Mouse (Mus musculus) mouse embryonic stem cell (cell line): ENCODE measurements at regions not wholly inside any gene's neighbourhood (a gene's known extent, or its start where the extent isn't known, plus 50 kb on each side); places are given as distances from the start of the nearest gene placed in this dataset.

Experiments used
- in situ Hi-C, 2 experiments: fragments of 300-500 bp; cut with MboI; formaldehyde crosslinking; loops; 1 replicate in 1 of 2; 3 replicates in 1 of 2; pipeline ENCODE4 v1.14.3; 2019 to 2020; ENCODE audit warnings: low sequenced_read_pairs in 2 of 2, low pct_unique_long_range_greater_than_20kb in 1 of 2, mixed read lengths in 1 of 2; ENCODE audit not compliant: unreplicated experiment in 1 of 2

DNA sequence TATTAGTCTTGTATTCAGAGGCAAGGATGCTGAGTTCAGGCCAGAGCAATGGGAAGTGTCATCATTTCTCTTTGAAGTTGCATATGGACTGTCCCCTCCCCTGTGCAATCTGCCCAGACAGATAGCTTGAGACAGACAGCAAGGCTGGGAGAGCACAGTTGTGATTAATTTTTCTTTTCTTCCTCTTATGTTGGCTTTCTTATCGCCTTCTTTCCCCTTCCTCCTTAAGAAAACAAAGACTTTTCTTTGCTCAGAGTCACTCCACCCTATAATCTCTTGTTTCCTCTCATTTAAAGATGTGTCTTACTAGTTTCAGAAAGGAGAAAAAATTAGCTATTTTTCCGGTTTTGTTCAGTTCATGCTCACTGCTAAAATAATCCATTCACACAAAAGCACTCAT lies 157.0 kb downstream of the Trib2 start:
- in situ Hi-C loops = no loop called here

DNA sequence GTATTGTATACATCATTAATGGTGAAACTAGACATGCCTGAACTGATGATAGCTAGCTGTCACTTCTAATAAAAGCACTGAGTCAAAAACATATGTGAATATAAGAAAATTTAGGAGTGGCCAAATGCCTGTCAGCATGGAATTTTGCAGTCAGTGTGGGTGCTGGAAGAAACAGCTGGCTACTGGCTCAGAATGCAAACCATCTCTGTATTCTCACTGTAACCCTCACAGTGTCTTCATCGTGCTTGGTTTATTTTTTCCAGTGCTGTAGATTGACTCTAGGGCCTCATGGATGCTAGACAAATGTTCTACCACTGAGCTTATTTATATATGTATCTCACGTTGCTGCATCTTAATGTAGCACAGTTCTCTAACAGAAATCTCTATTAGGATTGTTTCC lies 157.4 kb downstream of the Trib2 start:
- in situ Hi-C loops = no loop called here

DNA sequence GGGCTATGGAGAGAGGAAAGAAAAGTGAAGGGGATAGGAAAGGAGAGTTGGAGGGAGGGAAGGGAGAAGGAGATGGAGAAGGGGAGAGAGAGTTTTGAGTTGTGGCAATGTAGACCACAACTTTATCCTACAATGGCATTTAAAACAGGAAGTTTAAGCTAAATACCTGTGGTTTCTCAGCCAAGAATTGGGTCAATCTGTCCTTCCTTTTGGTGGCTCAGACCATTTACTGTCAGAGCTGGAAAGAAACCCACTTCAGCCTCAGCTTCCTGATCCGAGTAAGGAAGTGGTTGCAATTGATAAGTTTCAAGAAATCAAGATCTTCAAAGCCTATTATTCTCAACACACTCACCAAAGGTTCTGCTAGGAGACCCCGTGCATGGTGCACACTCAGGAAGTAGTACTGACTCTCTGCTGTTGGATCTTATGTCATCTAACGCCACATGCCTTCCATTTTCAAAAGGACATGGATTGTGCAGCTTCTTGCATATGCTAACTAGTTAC lies 158.9 kb downstream of the Trib2 start:
- in situ Hi-C loops = no loop called here

DNA sequence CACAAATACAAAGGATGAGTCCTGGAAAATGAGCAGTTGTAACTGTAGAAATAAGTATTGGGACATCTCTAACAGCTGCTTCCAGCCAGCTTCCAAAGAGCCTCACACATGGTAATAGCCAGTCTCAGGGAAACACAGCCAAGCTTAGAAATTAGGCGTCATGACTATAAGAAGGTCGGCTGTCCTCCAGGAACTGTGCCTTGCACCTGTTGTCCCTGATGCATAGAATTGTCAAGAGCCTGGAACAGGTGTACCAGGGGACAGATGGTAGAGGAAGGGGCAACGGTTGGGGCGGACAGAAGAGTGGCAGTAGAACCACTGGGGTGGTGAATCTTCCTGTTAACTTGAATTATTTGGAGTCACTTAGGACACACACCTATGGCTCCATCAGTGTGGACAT lies 162.1 kb downstream of the Trib2 start:
- in situ Hi-C loops = no loop called here

DNA sequence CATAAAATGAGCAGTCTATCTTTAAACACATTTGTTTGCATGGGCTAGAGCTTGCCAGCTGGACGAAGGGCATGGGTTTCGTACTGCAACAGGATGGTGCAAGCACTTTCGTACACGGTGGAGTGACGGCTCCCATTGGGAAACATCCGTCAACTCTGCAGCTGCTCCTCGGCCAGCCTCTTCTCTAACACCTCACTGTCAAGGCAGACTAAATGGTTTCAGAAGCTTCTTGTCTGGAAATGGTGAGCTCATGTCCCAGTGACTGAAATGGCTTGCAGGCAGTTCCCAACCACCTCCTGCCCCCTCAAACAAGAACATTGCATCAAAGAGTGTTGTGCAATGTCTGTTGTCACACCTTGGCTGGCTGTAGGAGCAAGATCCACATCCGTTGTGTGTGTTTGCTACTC lies 163.4 kb downstream of the Trib2 start:
- in situ Hi-C loops = no loop called here

DNA sequence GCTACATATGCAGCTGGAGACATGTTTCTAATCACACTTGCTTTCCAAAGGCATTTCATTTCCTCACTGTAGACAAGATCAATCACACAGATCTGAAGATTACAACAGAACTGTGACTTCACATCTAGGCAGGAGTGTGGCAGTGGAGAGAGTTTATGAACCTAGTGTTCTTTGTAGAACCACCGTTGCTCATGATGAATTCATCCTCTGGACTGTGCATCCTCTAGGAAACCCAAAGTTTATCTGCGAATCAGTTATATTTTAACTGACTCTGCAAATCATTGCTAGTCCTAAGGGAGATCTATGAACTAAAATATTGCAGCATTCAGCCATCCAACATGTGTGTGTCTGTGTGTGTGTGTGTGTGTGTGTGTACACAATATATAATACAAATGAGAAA lies 165.4 kb downstream of the Trib2 start:
- in situ Hi-C loops = no loop called here

DNA sequence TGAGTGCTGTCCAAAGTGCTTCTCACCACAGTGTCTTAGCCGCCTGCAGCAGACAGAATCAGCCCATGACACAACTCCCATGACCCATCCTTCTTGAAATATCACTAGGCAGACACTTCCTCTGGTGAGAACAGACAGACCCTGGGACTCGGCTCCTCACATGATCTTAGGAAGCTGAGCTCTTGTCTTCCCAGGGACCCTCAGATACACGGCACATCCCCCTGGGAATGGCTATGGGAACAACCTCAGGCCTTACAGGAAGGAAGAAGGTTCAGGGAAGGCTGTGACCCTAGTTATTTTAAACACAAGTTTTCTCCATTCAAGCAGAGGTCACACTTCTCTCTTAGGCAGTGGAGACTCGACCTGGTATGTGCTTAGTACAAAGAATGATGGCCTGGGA lies 166.8 kb downstream of the Trib2 start:
- in situ Hi-C loops = no loop called here

DNA sequence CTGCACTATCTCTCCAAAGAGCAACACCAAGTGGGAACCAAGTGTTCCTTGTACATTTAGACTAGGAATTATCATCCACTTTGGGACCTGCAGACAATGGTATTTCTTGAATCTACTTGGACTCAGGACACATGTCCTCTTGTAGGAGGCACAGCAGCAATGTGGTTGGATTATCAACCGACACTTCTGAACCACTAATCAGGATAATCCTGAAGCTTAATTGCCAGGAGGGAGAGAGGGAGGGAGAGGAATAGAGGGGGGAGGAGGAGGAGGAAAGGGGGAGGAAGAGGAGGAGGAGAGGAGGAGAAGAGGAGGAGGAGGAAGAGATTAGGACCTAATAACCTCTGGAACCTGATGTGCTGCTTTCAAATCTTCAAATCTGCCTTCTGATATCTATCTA lies 167.5 kb downstream of the Trib2 start:
- in situ Hi-C loops = no loop called here

DNA sequence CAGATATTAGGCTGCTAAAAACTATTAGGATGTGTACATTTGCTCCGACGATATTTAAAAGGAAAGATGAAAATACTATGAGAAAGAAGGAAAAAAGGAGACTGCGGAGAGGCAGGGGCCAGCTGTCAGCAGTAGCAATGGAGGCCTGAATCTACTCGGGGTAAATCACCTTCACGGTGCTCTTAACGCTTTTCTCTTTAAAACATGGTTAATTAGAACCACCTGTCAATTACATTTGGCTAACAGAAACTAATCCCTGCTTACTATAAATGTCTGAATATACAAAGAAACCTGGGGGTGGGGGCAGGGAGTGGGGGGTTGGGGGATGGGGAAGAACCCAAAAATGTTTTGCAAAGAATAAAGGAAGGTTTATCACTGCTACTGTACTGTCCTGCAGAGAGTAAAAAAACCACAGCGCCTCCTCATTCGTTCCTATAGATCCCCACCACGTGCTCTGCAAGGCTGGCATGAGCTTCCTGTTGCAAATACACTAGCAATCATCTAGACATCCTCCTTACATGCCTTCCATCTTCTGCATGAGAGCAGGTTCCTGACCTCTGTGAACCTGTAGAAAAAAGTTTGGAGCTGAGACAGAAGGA lies 172.5 kb downstream of the Trib2 start:
- in situ Hi-C loops = no loop called here

DNA sequence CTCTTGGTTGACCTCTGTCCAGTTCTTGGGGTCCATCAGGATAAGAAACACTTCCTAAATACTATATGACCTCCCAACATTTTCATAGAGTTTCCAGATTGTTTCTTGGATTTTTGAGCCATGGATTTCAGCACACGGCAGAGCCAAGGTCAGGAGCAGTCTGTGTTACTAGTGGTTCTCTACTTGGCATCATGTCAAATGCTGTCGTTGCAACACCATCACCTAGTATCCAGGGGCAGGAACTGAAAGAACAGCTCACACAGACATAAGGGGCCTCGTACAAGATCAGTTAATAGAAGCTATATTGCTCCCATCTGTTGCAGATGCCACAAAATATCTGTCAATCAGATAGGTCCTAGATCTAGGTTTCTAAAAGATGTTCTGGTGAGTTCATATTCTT lies 173.1 kb downstream of the Trib2 start:
- in situ Hi-C loops = no loop called here

DNA sequence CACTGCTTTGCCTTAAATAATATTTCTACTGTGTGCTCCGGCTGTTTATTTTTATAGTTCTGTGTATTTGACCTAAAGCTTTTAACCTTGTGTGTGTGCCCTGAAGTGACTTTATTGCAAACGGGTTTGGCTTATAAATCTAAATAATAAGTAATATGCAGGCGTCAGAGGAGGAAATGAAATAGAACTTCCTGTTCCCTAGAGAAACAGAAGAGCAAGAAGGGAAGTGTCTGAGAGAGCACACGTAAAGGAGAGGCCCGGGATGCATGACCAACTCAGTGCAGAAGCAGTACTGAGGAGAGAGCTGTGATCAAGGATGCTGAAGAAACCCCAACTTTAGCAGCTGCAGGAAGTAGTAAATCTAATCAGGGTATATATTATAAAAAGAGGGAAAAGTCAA lies 176.4 kb downstream of the Trib2 start:
- in situ Hi-C loops = no loop called here

DNA sequence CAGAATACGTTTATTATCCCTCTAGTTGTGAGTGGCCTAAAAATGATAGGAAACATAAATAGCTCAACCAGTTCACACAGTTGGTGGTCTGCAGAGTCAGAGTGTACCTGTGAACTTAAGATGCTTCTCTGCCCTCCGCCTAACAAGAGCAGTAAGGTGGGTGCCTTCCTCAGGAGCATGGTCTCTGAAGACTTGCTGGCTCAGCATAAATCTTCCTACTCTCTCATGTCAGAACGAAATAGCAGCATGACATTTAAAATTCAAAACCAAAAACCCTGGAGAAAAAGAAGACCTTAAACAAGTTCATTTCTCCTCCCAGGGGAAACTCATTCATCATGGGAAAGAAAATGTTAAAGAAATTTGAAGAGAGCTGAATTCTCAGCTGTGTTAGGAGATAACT lies 186.8 kb downstream of the Trib2 start:
- in situ Hi-C loops = no loop called here

DNA sequence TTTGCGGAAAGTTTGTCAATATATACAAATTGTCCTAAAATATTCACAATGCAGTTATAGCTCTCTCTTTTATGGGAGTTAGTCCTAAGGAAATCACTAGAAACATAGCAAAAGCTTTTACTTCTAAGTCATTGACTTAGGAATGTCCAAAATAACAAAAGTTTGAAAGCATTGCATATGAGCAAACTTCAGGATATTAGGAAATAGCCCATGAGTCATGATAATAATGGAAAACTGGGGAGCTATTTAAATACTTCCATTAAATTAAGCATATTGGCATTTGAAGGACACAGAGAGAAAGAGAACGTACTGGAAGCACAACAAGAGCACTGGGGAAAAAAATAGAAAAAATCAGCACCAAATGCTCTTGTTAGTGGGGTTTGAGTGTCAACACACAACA lies 197.2 kb downstream of the Trib2 start:
- in situ Hi-C loops = no loop called here

DNA sequence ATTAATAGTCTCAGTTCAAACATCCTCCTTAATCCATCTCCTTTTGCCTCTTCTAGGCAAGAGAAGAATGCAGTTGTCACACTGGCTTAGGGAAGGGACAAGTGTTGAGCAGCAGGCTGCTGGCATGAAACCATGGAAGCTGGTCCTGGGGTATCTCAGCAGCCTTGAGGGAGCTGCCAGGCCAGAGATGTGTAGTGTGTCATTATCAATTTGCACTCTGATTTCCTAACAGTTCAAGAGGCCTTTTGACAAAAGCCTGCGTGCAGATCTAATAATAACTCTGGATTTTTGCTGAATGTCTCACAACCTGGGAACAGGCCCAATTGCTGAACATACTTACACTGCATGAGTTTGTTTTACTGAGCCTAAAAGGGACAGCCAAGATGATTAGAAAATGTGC lies 199.4 kb downstream of the Trib2 start:
- in situ Hi-C loops = no loop called here

DNA sequence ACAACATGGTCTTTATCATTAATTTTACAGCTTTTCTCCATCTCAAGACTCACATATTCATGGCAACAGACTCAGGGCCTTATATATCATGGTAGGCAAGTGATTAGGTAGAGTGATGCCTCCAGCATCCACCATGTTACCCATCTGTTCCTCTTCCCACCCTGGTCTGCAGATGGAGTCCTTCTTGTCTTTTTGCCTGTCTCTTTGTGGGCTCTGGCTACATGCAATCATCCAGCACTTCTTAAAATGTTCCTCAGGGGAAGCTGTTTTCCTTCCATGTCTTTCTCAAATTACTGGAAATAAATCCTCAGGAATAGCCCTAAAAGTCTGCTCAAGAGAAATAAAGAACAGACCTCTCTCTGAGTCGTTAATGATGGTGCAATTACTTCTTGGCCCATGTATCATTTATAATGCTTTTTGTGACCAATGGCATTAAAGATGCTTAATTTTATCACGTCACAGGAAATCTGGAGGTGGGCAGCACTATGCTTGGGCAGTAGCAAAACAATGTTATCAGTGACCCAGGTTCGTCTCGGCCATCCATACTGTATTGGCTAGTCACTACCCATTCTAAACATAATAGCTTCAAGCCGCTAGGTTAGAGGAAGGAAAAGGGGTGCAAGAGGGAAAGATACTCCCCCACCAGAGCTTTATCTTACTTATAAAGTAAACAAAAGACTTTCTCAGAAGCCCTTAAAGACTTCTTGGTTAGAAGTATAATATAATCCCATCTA lies 204.7 kb downstream of the Trib2 start:
- in situ Hi-C loops = no loop called here

DNA sequence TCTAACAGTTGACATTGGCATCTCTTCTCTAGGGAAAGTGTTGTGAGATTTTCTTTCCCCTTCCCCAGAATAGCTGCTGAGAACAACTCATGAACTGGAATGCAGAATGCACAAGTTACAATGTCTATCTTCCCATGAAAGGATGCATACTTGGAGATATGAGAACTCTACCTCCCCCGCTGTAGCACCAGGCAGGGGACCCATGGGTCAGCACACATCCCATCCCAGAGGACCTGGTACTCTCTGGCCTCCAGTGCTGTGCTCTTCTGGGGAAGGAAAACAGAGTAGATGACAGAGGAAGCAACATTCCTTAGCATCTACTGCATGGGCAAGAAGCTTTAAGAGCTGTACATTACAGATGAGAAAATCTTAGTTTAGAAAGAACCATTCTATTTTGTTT lies 209.6 kb downstream of the Trib2 start:
- in situ Hi-C loops = no loop called here

DNA sequence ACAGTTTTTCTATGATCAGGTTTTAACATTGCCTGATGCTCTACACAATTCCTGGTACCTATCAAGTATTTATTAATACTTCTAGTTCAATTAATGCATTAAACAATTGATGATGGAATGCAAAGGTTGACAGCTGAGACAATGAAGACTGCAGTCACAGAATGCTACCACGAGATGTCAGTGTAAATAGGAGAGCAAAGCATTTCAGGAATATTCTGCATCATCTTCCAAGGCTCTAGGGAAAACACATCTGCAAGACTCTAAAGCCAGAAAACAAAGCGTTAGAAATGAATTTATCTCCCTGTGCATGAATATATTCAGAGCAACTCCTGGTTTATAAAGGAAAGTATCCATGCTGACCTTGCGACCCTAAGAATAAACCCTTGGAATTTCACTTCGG lies 210.6 kb downstream of the Trib2 start:
- in situ Hi-C loops = no loop called here

DNA sequence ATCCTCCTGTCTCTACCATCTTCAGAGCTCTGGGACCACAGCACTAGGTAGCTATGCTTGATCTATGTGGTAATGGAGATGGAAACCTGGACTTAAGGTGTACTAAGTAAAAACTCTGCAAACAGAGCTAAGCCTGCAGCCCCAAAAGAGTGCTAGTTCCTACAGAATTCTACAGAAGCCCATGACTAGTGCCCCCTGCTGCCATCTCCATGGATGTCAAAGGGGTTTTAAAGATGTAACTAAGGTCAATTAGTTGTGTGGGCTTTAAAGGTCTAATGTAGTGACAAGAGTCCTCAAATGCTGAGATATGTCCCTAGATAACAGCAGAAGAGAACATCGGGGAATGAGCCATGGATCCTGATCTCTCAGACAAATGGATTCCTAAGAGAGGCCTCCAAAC lies 212.1 kb downstream of the Trib2 start:
- in situ Hi-C loops = no loop called here

DNA sequence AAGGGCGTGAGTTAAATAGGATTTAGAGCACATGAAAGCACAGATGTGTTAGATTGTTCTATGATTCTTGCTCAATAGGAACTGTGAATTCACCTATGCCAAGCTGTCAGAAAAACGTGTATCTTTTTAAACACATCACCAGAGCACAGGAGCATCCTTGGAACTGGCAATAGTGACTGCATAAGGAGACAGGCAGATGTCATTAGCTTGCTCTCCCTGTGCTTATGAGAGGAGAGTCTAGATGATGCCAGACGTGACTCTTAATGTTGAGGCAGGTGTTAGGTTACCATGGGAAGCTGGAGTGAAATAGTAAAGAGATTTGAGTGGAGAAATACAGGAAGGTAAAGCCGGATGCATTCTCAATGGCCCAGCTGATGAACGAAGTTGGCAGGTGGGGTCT lies 212.8 kb downstream of the Trib2 start:
- in situ Hi-C loops = no loop called here

DNA sequence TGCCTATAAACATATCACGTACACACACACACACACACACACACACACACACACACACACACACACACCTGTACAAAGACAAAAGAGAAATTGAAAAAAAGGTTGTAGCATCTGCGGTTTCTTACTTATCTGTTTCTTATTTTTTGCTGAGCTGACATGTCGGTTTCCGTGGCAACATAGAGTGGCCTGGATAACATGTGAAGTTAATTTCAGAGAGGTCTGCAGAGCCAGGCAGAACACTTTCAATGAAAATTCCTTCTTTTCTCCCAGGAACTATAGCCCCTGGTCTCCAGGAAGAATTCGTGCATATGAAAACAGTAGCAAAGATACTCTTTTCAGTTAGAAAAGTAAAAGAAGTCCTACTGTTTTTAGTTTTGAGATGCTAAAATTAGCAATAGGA lies 213.4 kb downstream of the Trib2 start:
- in situ Hi-C loops = no loop called here
